Mouse (Mus musculus) spleen, postnatal 14 days (tissue): ENCODE data around the gene Prickle1.

ENCODE experiments used
- DNase-seq, 2 experiments: peaks; one replicate each; pipeline ENCODE4 v3.0.0; 2021 to 2022; ENCODE audit warnings: low spot score in 2 of 2

The Prickle1 gene

GRCm38 (mm10) chr15:93595746-93596145 lies at the start of gene Prickle1:
Prickle1 (minus strand) TSS chr15:93595891.
- peak; percentile 28 to 59 for DNase-seq

DNA sequence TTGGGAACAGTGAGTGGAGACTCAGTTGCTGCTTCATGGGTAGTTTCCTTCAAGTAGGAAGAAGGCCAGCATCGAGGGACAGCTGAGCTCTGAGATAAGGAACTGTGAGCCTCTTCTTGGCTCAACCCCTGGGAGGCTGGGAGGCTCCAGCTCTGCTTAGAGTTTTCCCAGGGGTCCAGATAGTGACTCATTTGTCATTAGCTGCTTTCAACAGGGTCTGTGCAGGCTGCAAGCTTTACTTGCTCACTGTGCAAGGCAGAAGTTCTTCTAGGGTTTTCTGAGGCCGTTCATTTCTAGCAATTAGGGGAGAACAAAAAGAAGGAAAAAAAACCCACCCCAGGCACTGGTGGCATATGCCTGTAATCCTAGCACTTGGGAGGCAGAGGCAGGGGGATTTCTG lies 44.5 kb upstream of the Prickle1 start:
- DNase-seq: no peak

- no peak for DNase-seq
Observed at GRCm38 (mm10) chr15:93636976-93637375, 41.3 kb upstream of the Prickle1 start.

DNA sequence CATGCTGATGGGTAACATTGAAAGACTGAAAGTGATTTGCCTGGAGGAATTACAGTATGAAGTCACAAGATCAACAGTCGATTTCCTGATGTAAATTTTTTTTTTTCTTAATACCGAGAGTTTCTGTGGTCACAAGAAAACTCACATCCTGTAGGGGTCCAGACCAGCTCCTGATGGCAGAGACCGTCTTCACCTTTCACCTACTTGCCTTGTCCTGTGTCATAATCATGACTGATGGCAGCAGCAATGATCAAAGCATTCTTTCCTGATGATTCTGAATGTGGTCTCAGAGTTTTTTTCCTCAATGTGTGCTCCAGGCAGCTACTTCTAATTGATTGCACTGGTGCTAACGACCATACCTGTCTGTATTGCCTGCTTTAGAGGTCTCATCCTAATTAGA lies 39.9 kb upstream of the Prickle1 start:
- DNase-seq: no peak

DNA sequence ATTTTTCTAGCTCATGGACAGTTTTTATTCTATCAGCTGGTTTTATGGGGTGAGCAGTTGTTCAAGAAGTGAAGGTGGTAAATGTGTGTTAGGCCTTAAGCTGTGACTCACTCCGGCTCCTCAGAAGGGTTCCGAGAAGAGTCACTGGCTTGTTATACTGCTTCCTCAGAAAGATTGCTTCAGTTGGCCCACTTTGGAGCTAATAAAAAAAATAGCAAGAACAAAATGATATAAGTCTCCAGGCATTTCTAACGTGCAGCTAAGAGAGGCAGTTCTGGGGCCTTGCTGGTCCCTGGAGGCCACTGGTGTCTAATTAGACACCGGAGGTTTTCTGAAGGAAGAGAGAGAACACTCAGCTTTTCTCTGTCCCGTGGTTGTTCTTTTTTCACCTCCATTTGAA lies 38.8 kb upstream of the Prickle1 start:
- DNase-seq: no peak

DNA sequence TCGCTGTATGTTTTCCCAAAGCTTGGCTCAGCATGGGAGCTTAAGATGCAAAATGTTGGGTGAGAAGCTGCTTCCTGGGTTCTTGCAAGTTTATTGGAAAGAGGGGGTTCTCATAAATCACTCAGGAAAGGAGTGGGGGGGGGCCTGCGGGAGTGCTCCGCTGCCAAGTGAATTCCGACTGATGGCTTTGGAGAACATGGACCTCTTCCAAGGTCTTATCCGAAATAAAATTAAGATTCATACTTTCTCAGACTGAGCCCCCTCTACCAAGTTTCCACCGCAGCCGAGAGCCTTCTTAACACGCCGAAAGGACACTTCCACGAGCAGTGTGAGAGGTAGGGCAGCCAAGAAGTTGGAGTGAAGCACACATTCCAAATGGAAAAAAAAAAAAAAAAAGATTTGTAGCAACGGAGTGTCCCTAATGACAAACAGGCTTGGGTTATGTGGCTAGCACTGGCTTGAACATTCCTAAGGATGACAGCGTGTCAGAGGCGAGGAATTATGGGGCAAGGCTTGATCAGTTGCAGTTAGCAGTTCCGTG lies 34.4 kb upstream of the Prickle1 start:
- no peak for DNase-seq

DNA sequence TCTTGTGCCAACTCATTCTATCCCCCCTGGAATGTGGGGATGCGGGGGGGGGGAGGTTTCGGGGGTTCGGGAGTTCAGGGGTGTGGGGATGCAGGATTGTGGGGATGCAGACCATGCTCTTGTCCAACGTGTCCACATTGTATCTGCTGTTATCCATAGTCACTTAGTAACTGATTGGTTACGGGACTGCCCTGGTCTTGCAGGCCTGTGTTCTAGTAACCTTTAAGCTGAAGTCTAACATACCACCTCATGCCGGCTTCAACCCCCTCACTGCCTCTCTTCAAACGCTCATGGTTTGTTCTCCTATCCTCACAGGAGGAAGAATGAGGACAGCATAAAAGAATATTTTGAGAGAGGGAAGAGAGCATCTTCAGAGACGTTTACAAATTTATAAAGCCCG lies 33.5 kb upstream of the Prickle1 start:
- DNase-seq: no peak

DNA sequence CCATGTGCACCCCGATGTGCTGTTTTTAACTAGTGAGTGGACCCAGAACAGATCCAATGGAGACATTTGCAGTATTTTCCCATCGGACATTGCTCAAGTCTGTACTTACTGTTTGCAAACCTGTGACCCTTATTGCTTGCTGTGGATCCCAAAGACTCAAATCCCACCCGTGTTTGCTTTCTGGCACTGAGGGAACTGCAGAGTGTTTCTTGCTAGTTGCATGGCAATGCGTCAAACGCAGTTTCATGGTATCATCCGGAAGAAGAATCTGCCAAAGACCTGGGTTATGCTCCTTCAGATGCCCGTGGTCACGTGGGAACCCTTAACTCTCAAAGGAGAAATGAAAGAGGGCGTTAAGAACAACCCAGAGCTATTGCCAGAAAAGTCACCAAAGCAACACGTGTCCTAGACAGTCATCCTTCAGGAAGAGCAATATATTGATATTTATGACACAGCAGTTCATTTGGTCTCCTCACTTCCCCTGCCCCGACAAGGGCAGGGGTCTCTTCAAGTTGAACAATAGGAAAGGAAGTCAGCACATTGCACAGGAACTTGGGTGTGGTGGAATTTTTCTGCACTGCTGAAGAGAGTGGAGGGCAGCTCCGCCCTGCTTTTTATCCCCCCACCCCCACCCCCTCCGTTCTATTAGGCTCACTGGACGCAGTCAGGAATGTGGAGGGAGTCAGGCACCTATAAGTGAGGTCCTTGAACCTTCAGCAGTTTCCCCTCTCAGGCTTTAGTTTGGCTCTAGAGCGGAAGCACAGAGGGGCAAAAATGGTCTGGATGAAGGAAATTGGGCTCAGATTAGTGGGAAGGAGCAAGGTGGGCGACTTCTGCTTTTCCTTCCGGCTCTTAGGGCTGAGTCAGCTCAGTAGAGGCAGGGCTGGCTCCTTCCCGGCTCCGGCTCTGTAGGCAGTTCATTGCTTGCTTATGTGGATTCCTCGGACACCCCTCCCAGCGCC lies 32.4 kb upstream of the Prickle1 start:
- no peak for DNase-seq

DNA sequence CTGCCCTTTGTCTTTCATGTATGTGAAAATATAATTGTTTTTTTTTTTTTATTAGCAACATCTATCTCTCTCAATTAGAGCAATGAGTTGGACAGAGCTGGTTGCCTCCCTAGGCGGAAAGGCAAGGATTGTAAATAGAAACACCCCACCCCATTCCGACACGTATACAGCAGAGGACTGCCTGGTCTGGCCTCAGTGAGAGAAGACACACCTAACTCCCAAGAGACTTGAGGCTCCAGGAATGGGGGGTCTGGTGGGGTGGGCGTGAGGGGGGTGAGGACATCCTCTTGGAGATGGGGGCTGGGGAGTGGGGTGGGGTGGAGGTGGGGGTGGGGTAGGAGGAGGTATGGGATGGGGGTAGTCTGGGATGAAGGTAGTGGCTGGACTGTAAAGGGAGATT lies 23.9 kb upstream of the Prickle1 start:
- no peak for DNase-seq

DNA sequence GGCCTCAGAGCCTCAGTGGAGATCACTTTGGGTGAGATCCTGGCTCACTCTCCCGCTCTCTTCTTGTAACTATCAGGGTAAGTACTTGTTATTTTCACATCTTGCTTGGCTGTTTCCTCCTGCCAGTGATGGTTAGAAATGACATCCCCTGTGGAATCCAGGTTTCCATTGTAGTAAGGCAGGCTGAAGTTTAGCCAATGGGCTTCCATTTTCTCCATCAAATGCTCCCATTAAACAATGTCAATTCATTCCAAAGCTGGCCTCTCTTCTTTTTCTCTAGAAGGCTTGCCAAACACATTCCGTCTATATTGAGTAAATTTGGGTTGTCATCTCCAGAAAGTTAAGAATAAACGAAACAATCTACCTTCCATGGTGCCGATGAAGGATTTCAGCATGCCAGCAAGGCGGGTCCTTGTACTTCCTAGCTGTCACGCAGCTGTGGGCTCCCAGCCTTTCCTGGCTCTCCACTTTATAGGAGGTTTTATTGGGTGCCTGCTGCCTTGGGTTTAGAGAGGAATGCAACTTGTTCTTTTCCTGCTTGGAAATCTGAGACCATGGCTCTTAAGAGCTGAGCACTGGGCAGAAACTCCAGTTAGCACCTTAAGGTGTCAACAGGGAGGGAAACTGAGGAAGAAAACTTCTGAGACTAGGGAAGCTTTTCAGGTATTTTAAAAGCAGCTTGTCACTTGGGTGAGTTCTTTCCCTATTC lies 22.9 kb upstream of the Prickle1 start:
- no peak for DNase-seq

GRCm38 (mm10) chr15:93616277-93616676 lies 20.6 kb upstream of the Prickle1 start:
- no peak for DNase-seq

- no peak for DNase-seq
Observed at GRCm38 (mm10) chr15:93615031-93615430, 19.3 kb upstream of the Prickle1 start.

GRCm38 (mm10) chr15:93613606-93614005 lies 17.9 kb upstream of the Prickle1 start:
- no peak for DNase-seq

GRCm38 (mm10) chr15:93611536-93612300 lies 16.0 kb upstream of the Prickle1 start:
- no peak for DNase-seq

DNA sequence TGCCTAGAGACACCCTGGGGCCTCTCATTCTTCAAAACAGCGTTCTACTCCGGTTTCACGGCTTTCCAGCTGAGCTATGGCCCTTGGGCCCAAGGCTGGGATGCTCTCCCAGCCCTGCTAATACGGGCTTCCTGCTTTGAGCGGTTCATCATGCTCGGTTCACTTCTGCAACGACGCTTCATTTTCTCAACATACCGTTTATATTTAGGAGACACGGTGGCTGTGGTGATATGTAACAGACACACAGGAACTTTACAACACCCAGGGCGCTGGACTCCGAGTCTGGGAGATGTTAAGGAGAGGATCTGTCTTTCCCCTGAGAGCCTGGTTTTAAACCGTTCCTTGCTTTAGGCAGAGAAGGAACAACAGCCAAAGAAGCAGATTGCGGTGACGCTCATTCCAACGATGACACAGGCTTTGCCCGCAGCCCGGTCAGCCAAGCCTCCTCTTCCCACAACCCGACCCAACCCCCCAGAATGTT lies 15.1 kb upstream of the Prickle1 start:
- no peak for DNase-seq

DNA sequence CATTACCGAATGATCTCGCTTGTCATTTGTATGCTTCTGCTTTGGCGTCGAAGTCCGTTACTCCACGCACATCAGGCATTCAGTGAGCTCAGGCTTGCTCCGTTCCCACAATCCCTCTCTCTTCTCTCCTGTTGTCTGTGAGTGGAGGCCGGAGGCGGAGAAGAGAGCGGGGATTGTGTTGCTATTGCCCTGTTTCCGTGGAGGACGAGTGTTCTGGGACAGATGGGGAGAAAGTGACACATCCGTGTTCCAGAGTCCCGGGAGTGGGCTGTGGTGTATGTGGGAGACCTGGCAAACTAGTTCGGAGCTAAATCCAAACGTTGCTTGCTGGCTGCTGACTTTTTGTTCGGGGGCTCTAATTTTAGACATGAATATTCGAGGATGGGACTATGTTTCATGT lies 14.6 kb upstream of the Prickle1 start:
- DNase-seq: no peak

DNA sequence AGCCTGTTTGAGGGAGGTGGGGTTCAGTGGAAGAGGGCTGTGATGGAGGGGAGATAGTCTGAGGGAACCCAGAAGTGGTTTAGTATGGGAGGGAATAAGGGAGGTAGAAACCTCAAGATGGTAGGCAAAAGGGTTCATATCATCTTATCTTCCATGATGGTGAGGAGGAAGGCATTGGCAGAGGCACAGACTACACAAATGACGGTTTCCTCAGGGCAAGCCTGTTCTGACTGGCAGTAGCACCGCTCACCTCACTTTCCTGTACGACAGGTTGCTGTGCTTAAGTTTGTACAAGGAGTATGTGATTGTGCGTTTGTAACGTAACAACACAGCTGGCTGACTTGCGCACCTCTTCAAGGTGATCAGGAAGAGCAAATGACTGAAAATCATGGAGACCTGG lies 7.2 kb upstream of the Prickle1 start:
- DNase-seq: no peak

GRCm38 (mm10) chr15:93601461-93602015 lies 5.8 kb upstream of the Prickle1 start:
- no peak for DNase-seq

GRCm38 (mm10) chr15:93596991-93597390 lies 1.3 kb upstream of the Prickle1 start:
- DNase-seq: no peak

GRCm38 (mm10) chr15:93596285-93596684 lies 594 bp upstream of the Prickle1 start:
- DNase-seq: peak in 1 of 2 experiments; percentile 18
